Mouse (Mus musculus) liver, embryonic 13.5 days (tissue): ENCODE measurements around the gene Birc7. TPM values are rescaled to one million over a fixed set of nuclear protein-coding genes. Genes with fewer than 3 reads are reported as not detected.

Experiments used
- microRNA-seq: library from miRNA; unstranded; fragments of <30 nt; microRNA quantifications from one replicate; pipeline ENCODE4, GENCODE M21; 2016
- polyA plus RNA-seq: library from polyadenylated mRNA; unstranded; fragments of >200 nt; fragmentation: Nextera tagmentation; extraction: Ambion mirVana; gene quantifications from 2 replicates; pipeline ENCODE4 v1.2.1, GENCODE M21; 2015

The Birc7 gene
- polyA plus RNA-seq, 1 experiment from 2014 or later: not detected

Small RNA genes lying within 50 kb of the gene (microRNA-seq; reads per million reads assigned to microRNA genes)
- not detected for gene Mir124a-3

Other genes with a start within 250 kb of the Birc7 start
- gene Dido1, start 219.0 kb upstream of the Birc7 start, polyA plus RNA-seq: 10.1 and 12.7 TPM in 2 replicates
- gene Gid8, start 218.9 kb upstream of the Birc7 start, polyA plus RNA-seq: 116 and 126 TPM in 2 replicates
- 4.8 and 5.5 TPM in 2 replicates for gene Slc17a9, start 203.8 kb upstream of the Birc7 start, polyA plus RNA-seq
- gene Bhlhe23, start 152.1 kb upstream of the Birc7 start, polyA plus RNA-seq: not detected in 2 replicates
- 27.2 and 27.8 TPM in 2 replicates for gene Ythdf1, start 8.1 kb upstream of the Birc7 start, polyA plus RNA-seq
- gene Nkain4, start 25.7 kb downstream of the Birc7 start, polyA plus RNA-seq: 2.0 and 2.6 TPM in 2 replicates
- gene Arfgap1, start 38.2 kb downstream of the Birc7 start, polyA plus RNA-seq: 33.4 TPM in 2 replicates
- gene Col20a1, start 57.5 kb downstream of the Birc7 start, polyA plus RNA-seq: 0.06 and 0.13 TPM in 2 replicates
- 0.46 and 0.56 TPM in 2 replicates for gene Chrna4, start 114.5 kb downstream of the Birc7 start, polyA plus RNA-seq
- gene Kcnq2, start 206.3 kb downstream of the Birc7 start, polyA plus RNA-seq: 0.16 and 0.20 TPM in 2 replicates
- not detected in 2 replicates for gene Eef1a2, start 228.0 kb downstream of the Birc7 start, polyA plus RNA-seq